Mouse (Mus musculus) forebrain, embryonic 11.5 days (tissue): ENCODE measurements around the gene Slc4a4. TPM values are rescaled to one million over a fixed set of nuclear protein-coding genes. Genes with fewer than 3 reads are reported as not detected.

Experiments used
- ATAC-seq: fragments of 200-750 bp; cut with Nextera tagmentation; replicated peaks from 2 replicates; pipeline ENCODE4 v1.8.0; 2017; ENCODE audit warnings: moderate TSS enrichment; ENCODE audit not compliant: low FRiP score
- DNase-seq: peaks from one replicate; pipeline ENCODE4 v3.0.0-alpha.2; 2017; ENCODE audit warnings: low spot score
- H3K27ac ChIP-seq: fragments of 300-500 bp; sonication (generic); 2 replicates; pipeline ENCODE4 v1.5.1; 2014; ENCODE audit warnings: low read depth, low read length
- H3K27me3 ChIP-seq: fragments of 300-500 bp; sonication (generic); 2 replicates; pipeline ENCODE4 v1.6.1; 2014; ENCODE audit warnings: mild to moderate bottlenecking, low read length, mixed read lengths; ENCODE audit not compliant: control insufficient read depth, insufficient read depth
- H3K36me3 ChIP-seq: fragments of 300-500 bp; sonication (generic); 2 replicates; pipeline ENCODE4 v1.6.1; 2014; ENCODE audit warnings: mild to moderate bottlenecking, low read length, moderate library complexity, mixed read lengths; ENCODE audit not compliant: control insufficient read depth, insufficient read depth
- H3K4me1 ChIP-seq: fragments of 300-500 bp; sonication (generic); replicated peaks from 2 replicates; pipeline ENCODE4 v1.6.1; 2014; ENCODE audit warnings: low read length, mixed read lengths; ENCODE audit not compliant: control insufficient read depth, insufficient read depth
- H3K4me2 ChIP-seq: fragments of 300-500 bp; sonication (generic); 2 replicates; pipeline ENCODE4 v1.6.1; 2014; ENCODE audit warnings: low read depth, mild to moderate bottlenecking, low read length, moderate library complexity, mixed read lengths; ENCODE audit not compliant: severe bottlenecking
- H3K4me3 ChIP-seq: fragments of 300-500 bp; sonication (generic); 2 replicates; pipeline ENCODE4 v1.5.1; 2014; ENCODE audit warnings: low read depth, low read length
- H3K9ac ChIP-seq: fragments of 300-500 bp; sonication (generic); 2 replicates; pipeline ENCODE4 v1.6.1; 2014; ENCODE audit warnings: low read length
- H3K9me3 ChIP-seq: fragments of 300-500 bp; sonication (generic); 2 replicates; pipeline ENCODE4 v1.6.1; 2016; ENCODE audit warnings: low read length, mixed read lengths; ENCODE audit not compliant: control insufficient read depth
- WGBS: fragments of 180-500 bp; shearing (Covaris S2); extraction: QIAGEN DNeasy Blood & Tissue Kit; methylation state at CpG from one replicate; pipeline ENCODE4 v1.1.7; 2014; 5-methylcytosine and 5-hydroxymethylcytosine counted together
- polyA plus RNA-seq: library from polyadenylated mRNA; unstranded; fragments of >200 nt; fragmentation: Nextera tagmentation; extraction: Ambion mirVana; gene quantifications from 2 replicates; pipeline ENCODE4 v1.2.1, GENCODE M21; 2014

Slc4a4 gene
- polyA plus RNA-seq, 1 experiment from 2014 or later: 3.1 TPM

DNA sequence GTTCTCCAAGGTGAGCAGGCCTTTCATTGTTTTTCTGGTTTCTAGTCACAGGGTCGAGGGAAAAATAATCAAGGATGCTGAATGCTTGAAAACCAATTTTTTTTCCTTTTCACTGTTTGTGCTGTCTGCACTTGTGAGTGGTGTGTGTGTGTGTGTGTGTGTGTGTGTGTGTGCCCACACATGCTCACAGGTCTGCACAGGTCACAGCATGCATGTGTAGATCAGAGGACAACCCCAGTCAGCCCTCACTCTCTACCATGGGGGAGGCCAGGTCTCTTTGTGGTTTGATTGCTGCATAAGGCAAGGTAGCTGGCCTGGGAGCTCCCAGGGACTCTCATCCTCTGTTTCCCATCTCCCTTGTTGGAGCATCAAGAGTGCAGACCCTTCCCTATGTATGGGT is 16.9 kb downstream of the Slc4a4 start:
- no peak overlapping the region for H3K4me2 ChIP-seq
- H3K27me3 ChIP-seq: no peaks in the 10 kb centered on the region
- no peaks in the 10 kb centered on the region for H3K4me1 ChIP-seq
- no peaks in the 10 kb centered on the region for H3K36me3 ChIP-seq
- no peaks in the 10 kb centered on the region for H3K9me3 ChIP-seq
- no peak overlapping the region for H3K9ac ChIP-seq
- DNase-seq (no peak), ATAC-seq (no peak; the same call in 1 of the 2 replicates)
- 91% methylated on average over 1 of the region's 1 CpGs for WGBS
- no peak overlapping the region for H3K4me3 ChIP-seq
- no peak overlapping the region for H3K27ac ChIP-seq

DNA sequence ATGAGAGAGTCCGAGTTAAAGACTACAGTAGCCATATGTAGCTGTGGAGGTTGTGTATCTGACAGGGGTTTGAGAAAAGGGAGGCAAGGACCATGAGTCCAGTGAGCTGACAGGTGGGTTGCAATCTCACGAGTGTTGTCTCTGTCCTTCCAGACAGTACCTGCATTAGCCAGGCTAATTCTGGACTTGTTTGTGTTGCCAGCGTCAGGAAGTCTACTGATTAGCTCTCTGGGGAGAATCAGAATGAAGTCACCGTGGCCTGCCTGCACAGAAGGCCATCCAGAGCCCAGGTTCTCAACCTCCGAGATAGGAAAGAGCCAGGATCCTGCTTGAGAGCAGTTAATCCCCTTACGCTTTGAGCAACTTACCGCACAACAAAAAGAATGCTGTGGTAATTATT is 18.2 kb downstream of the Slc4a4 start:
- H3K9me3 ChIP-seq: no peaks in the 10 kb centered on the region
- H3K4me2 ChIP-seq: no peak overlapping the region
- H3K36me3 ChIP-seq: no peaks in the 10 kb centered on the region
- 77% methylated on average over 7 of the region's 7 CpGs for WGBS
- no peak overlapping the region for H3K27ac ChIP-seq
- ATAC-seq (no peak), DNase-seq (no peak)
- no peaks in the 10 kb centered on the region for H3K27me3 ChIP-seq
- H3K4me3 ChIP-seq: no peak overlapping the region
- H3K4me1 ChIP-seq: no peaks in the 10 kb centered on the region
- no peak overlapping the region for H3K9ac ChIP-seq

DNA sequence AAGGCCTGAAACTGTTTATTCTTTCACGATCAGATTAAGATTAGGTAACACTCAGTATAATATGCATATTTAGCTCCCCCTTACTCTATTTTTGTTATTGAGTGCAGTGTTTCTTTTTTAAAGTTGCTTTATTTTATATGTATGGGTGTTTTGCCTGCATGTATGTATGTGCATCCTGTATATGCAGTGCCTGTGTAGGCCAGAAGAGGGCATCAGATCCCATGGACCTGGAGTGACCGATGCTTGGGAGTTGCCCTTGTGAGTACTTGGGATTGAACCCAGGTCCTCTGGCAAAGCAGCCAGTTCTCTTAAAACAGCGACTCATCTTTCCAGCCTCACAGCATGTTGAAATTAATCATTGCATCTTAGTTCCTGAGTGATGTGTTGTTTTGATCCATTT is 21.0 kb downstream of the Slc4a4 start:
- 96% methylated on average over 3 of the region's 3 CpGs for WGBS
- DNase-seq (no peak), ATAC-seq (no peak)
- Histone ChIP-seq H3K9ac (no peak overlapping the region), H3K9me3 (no peaks in the 10 kb centered on the region), H3K27me3 (no peaks in the 10 kb centered on the region), H3K4me3 (no peak overlapping the region), H3K4me2 (no peak overlapping the region), H3K27ac (no peak overlapping the region), H3K36me3 (no peaks in the 10 kb centered on the region), H3K4me1 (no peaks in the 10 kb centered on the region)

DNA sequence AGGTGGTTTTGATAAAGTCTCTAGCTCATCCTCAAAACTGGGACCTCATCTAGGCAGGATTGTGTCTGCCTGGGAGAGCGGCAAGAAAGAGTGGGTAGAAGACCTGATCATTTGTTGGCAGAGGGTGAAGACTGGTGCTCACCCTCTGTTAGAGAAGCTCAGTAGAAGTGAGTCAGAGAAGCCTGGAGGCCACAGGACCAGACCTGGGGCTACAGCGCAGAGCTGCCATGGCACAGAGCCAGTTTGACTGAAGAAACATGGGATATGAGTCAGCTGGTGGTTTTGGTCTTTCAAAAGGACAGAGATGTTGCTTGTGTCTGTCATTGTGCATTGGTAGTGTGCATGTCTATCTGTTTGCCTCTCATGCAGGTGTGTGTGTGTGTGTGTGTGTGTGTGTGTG is 26.0 kb downstream of the Slc4a4 start:
- Histone ChIP-seq H3K4me2 (no peak overlapping the region), H3K4me3 (no peak overlapping the region), H3K9ac (no peak overlapping the region), H3K27ac (no peak overlapping the region), H3K27me3 (no peaks in the 10 kb centered on the region), H3K36me3 (no peaks in the 10 kb centered on the region), H3K4me1 (no peaks in the 10 kb centered on the region), H3K9me3 (no peaks in the 10 kb centered on the region)
- DNase-seq (no peak), ATAC-seq (no peak)
- 88% methylated on average over 2 of the region's 2 CpGs for WGBS

DNA sequence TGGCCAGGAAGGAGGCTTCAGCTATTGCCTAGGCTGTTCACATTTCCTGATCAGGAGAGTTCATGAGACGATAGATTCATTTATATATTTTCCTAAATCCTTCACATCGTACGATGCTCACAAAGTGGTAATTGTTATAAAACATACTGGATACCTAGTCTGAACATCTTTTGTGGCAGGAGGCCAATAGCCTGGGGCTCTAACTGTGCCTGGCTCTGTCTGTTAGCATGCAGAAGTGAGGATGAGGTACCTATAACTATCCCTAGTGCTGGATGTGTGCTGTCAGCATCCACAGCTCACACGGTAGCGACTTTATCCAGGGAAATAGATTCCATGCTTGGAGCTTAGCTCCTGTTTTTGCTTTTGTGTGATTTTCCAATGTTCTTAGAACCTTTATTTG is 28.5 kb downstream of the Slc4a4 start:
- DNase-seq: no peak
- no peak overlapping the region for H3K4me2 ChIP-seq
- H3K27me3 ChIP-seq: no peaks in the 10 kb centered on the region
- 90% methylated on average over 5 of the region's 5 CpGs for WGBS
- no peak overlapping the region for H3K9ac ChIP-seq
- no peak overlapping the region for H3K4me3 ChIP-seq
- no peak for ATAC-seq
- no peaks in the 10 kb centered on the region for H3K9me3 ChIP-seq
- H3K27ac ChIP-seq: no peak overlapping the region
- no peaks in the 10 kb centered on the region for H3K36me3 ChIP-seq
- no peaks in the 10 kb centered on the region for H3K4me1 ChIP-seq

DNA sequence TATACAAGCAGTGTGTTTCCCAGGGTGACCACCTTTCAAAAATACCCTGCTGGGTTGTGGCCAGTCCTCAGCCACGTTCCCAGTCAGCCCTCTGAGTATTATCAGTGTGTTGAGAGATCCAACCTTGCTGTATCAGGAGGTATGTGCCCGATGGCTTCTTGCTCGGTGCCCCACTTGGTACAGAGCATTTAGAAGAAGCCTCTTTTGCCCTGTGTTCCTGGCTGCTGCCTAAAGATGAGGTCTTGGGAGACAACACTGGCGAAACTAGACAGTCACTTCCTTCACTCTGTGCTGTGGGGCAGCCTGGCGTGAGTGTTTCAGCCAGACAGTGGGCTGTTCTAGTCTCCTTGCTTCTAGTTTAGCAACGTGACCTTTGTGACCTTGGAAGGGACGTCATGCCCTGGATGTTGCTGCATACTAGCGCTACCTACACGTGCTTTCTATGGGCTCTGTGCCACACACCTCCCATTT is 29.9 kb downstream of the Slc4a4 start:
- DNase-seq: no peak
- no peak overlapping the region for H3K4me3 ChIP-seq
- WGBS: 76% methylated on average over 9 of the region's 9 CpGs
- no peak for ATAC-seq
- no peaks in the 10 kb centered on the region for H3K36me3 ChIP-seq
- H3K4me1 ChIP-seq: no peaks in the 10 kb centered on the region
- no peaks in the 10 kb centered on the region for H3K9me3 ChIP-seq
- no peak overlapping the region for H3K4me2 ChIP-seq
- no peaks in the 10 kb centered on the region for H3K27me3 ChIP-seq
- H3K27ac ChIP-seq: no peak overlapping the region
- no peak overlapping the region for H3K9ac ChIP-seq

DNA sequence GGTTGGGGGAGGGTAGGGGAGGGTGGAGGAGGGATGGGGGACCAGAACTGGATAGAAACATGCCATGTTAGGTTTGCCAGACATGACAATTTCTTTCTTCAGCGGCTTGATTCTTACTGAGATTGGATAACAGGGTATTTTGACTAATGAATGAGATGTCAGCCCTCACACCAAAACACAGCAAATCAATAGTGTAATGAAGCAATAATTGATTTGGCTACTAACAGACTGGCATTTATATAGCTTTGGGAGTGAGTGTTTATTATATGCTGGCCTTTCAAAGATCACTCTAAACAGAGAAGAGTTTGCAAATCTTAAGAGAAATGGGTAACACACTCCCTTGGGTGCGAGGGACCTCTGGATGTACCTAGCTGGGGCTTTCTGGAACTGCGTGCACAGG is 30.6 kb downstream of the Slc4a4 start:
- ATAC-seq (no peak), DNase-seq (no peak)
- Histone ChIP-seq H3K4me1 (no peaks in the 10 kb centered on the region), H3K27ac (no peak overlapping the region), H3K9ac (no peak overlapping the region), H3K4me2 (no peak overlapping the region), H3K36me3 (no peaks in the 10 kb centered on the region), H3K9me3 (no peaks in the 10 kb centered on the region), H3K27me3 (no peaks in the 10 kb centered on the region), H3K4me3 (no peak overlapping the region)
- WGBS: 90% methylated on average over 3 of the region's 3 CpGs

DNA sequence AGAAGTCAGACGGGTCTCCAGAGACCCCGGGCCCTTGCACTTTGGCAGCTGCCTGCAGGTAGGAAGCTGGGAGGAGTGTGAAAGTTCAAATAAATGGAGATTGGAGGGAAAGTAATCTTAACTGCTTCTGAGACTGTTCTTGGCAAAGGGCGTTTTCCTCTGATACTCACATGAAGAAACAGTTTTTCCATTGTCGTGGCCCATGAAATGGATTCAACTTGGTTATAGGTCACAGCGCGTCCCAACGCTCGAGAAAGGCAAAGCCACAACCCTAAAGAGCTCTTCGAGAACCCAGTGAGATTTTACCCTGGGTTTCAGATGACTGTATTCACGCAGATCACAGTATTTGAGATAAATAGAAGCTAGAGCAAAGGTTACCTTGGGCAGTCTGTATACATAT is 31.0 kb downstream of the Slc4a4 start:
- no peak overlapping the region for H3K27ac ChIP-seq
- H3K9me3 ChIP-seq: no peaks in the 10 kb centered on the region
- no peak overlapping the region for H3K9ac ChIP-seq
- DNase-seq (no peak), ATAC-seq (no peak)
- no peaks in the 10 kb centered on the region for H3K27me3 ChIP-seq
- no peaks in the 10 kb centered on the region for H3K4me1 ChIP-seq
- WGBS: 90% methylated on average over 10 of the region's 10 CpGs
- H3K4me3 ChIP-seq: no peak overlapping the region
- no peak overlapping the region for H3K4me2 ChIP-seq
- H3K36me3 ChIP-seq: no peaks in the 10 kb centered on the region

DNA sequence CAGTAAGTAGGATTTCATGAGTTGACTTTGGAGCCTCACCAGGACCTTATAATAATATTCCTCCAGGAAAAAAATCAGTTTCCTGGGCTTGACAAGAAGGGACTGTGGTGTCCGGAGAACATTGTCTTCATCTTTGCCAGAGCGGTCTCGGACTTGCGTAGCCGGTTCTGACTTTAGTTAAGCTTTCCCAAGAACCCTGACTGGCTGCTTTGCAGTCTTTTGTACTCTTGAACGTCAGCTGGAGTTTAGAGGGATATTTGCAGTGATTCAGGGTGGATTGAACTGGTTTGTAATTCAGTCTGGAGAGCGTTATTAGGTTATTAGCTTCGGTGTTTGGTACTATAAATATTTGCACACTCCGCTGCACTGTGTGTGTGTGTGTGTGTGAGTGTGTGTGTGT is 31.9 kb downstream of the Slc4a4 start:
- no peaks in the 10 kb centered on the region for H3K9me3 ChIP-seq
- H3K4me2 ChIP-seq: no peak overlapping the region
- WGBS: 86% methylated on average over 9 of the region's 9 CpGs
- H3K36me3 ChIP-seq: no peaks in the 10 kb centered on the region
- no peak overlapping the region for H3K4me3 ChIP-seq
- H3K9ac ChIP-seq: no peak overlapping the region
- H3K27ac ChIP-seq: no peak overlapping the region
- DNase-seq (no peak), ATAC-seq (no peak)
- H3K27me3 ChIP-seq: no peaks in the 10 kb centered on the region
- H3K4me1 ChIP-seq: no peaks in the 10 kb centered on the region
